Mouse (Mus musculus) activated CD4-positive, CD25-positive, alpha-beta regulatory T cell, adult 4 months (primary cell): Measurements from ENCODE around the gene Zfp850. TPM values are rescaled to one million over a fixed set of nuclear protein-coding genes. Genes with fewer than 3 reads are reported as not detected.
A peak's percentile ranks its signal among the peaks of the same experiment; 100 is the strongest.
"Not testable (repeated sequence)": the region's sequence is repeated elsewhere in the genome, so short reads cannot be mapped to it uniquely, and the experiment has no call there.

ENCODE experiments used
- ATAC-seq: one replicate; pipeline ENCODE4 v1.8.0; 2017
- polyA plus RNA-seq, 2 experiments: library from polyadenylated mRNA; unstranded; fragments of 100-300 nt; shearing (Covaris generic); gene quantifications; one replicate each; pipeline ENCODE4 v1.2.1; 2017

Gene Zfp850
- polyA plus RNA-seq = 1 to 10 TPM; 6.2 to 6.5 TPM

GRCm38 (mm10) chr7:28013549-28014444 lies at the start of gene Zfp850:
Zfp850 (minus strand) TSS chr7:28014115.
- peak; percentile 84 for ATAC-seq

- ATAC-seq = no peak
These were observed 46.1 kb upstream of the Zfp850 start for GRCm38 (mm10) chr7:28059972-28060371.

GRCm38 (mm10) chr7:28053046-28053930 lies 39.4 kb upstream of the Zfp850 start:
- no peak for ATAC-seq

GRCm38 (mm10) chr7:28050584-28050983 lies 36.7 kb upstream of the Zfp850 start:
- ATAC-seq = no peak

- ATAC-seq = peak; percentile 98
These were observed 35.8 kb upstream of the Zfp850 start, which contains the start of gene Psmc4 for GRCm38 (mm10) chr7:28049476-28050409. Psmc4 (minus strand) TSS chr7:28050101.

- ATAC-seq = no peak
These were observed 30.6 kb upstream of the Zfp850 start for GRCm38 (mm10) chr7:28044524-28044923.

GRCm38 (mm10) chr7:28014445-28014810 lies 513 bp upstream of the Zfp850 start:
- ATAC-seq = no peak

- ATAC-seq = no peak
These were observed 3.6 kb downstream of the Zfp850 start for GRCm38 (mm10) chr7:28010271-28010670.

GRCm38 (mm10) chr7:27982197-27982596 lies 31.7 kb downstream of the Zfp850 start:
- ATAC-seq = no peak

- peak; percentile 80 for ATAC-seq
These were observed 35.0 kb downstream of the Zfp850 start, which contains the start of gene Zfp780b for GRCm38 (mm10) chr7:27978683-27979528. Zfp780b (minus strand) TSS chr7:27979171.

GRCm38 (mm10) chr7:27949451-27949850 lies 64.5 kb downstream of the Zfp850 start:
- ATAC-seq = not testable (repeated sequence)

- ATAC-seq = not testable (repeated sequence)
These were observed 72.0 kb downstream of the Zfp850 start for GRCm38 (mm10) chr7:27941869-27942268.

Other genes with a start within 250 kb of the Zfp850 start
- gene Zfp626, start 206.9 kb downstream of the Zfp850 start, polyA plus RNA-seq = 1 to 10 TPM; 5.5 to 7.3 TPM
- gene Zfp59, start 175.5 kb downstream of the Zfp850 start, polyA plus RNA-seq = 1 to 10 TPM; 5.2 to 5.6 TPM
- gene Zfp607a, start 156.6 kb downstream of the Zfp850 start, polyA plus RNA-seq = 1 to 10 TPM; 7.0 to 9.5 TPM
- gene Zfp974, start 84.7 kb downstream of the Zfp850 start, polyA plus RNA-seq = 1 to 10 TPM; 3.3 to 4.5 TPM
- gene Zfp780b, start 34.9 kb downstream of the Zfp850 start, polyA plus RNA-seq = 10 to 100 TPM; 35.1 to 37.1 TPM
- 100 to 1,000 TPM; 172 to 224 TPM for gene Psmc4, start 36.0 kb upstream of the Zfp850 start, polyA plus RNA-seq
- gene Fcgbp, start 57.1 kb upstream of the Zfp850 start, polyA plus RNA-seq = under 1 TPM in 1 of 2 experiments, not detected in 1; 0.19 TPM
- not detected for gene 9530053A07Rik, start 115.4 kb upstream of the Zfp850 start, polyA plus RNA-seq
- 10 to 100 TPM; 57.9 to 70.7 TPM for gene Fbl, start 155.6 kb upstream of the Zfp850 start, polyA plus RNA-seq
- gene Dyrk1b, start 165.4 kb upstream of the Zfp850 start, polyA plus RNA-seq = 1 to 10 TPM; 1.2 to 1.5 TPM